Comparison of ENCODE assay signal across 8 mouse cellular contexts in the genomic region with DNA sequence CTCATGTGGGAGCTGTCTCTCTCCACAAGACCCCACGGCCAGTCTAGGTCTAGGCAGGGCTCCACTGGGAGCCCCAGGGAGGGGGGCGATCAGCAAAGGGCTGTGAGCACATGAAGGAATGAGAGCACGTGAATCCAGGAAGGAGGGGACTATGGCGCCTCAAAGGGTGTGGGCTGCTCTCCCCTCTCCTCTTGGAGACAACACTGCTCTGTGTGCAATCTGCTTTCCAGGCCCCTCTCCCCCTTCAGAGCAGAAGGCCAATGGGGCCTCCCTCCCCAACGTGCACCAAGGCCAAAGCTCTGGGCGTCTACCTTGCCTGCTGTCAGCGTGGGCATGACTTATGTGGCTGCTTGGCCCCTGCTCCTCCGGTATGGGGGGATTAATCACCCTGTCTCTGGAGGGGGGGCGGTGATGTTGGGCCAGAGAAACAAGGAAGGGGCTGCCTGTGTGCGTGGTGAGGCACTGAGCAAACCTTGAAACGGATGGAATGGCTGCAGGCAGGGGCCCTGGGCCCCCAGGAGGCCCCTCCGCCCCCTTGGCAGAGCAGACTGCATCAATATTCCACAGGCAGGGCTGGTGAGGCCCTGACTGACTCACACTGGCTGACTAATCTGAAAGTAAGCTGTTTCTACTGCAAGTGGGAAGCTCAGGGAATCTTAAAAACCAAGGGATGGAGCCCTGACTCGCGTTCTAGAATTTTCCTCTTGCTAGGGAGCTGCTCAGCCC. TPM values are rescaled to one million over a fixed set of nuclear protein-coding genes. Genes with fewer than 3 reads are reported as not detected.
DNase-seq lines count a peak whose midpoint lies in the region; ATAC-seq and TF ChIP-seq lines count a peak whose summit lies in the region.
"Had no signal": no experiment of that assay in that cellular context is flagged by ENCODE, and none has a peak within 500 bp of the region (broad histone marks: within the 10 kb centered on the region; RNA-seq: fewer than 3 reads in every experiment).

No protein-coding gene starts in this region.

- peak overlapping the region; percentile 64 for H3K27ac ChIP-seq in lung, embryonic 15.5 days
- H3K27ac ChIP-seq in hindbrain, embryonic 13.5 days = peak overlapping the region; percentile 52
- no peak overlapping the region for H3K27ac ChIP-seq in midbrain, embryonic 14.5 days (replicated peaks; ENCODE audit: low read depth, low read length)

- H3K4me2 ChIP-seq in lung, embryonic 15.5 days = no peak overlapping the region
- no peak overlapping the region for H3K4me2 ChIP-seq in hindbrain, embryonic 13.5 days
- H3K4me2 ChIP-seq in midbrain, embryonic 14.5 days (ENCODE audit: low read length) = no peak overlapping the region

- TF ChIP-seq POLR2A in brain, embryonic 14.5 days (IDR thresholded peaks at IDR 0.05; ENCODE audit: borderline replicate concordance, extremely low read depth, insufficient read depth, insufficient read length, poor library complexity, severe bottlenecking) = no peak

- no peak for TF ChIP-seq CTCF in brain, embryonic 14.5 days (IDR thresholded peaks at IDR 0.05; ENCODE audit: borderline replicate concordance, extremely low read depth, insufficient read depth, insufficient read length)

- no peaks in the 10 kb centered on the region for H3K27me3 ChIP-seq in lung, embryonic 15.5 days
- H3K27me3 ChIP-seq in hindbrain, embryonic 13.5 days = peaks cover 4% of the 10 kb centered on the region; the same call in 1 of the 2 replicates
- H3K27me3 ChIP-seq in midbrain, embryonic 14.5 days (ENCODE audit: control insufficient read depth, insufficient read depth, low read length) = no peaks in the 10 kb centered on the region

- no peak overlapping the region for H3K4me3 ChIP-seq in lung, embryonic 15.5 days
- no peak overlapping the region for H3K4me3 ChIP-seq in hindbrain, embryonic 13.5 days
- H3K4me3 ChIP-seq in midbrain, embryonic 14.5 days (replicated peaks; ENCODE audit: low read depth, low read length) = no peak overlapping the region
- H3K4me3 ChIP-seq: megakaryocyte, embryonic 14.5 days had no signal

- H3K9me3 ChIP-seq in lung, embryonic 15.5 days = no peaks in the 10 kb centered on the region
- H3K9me3 ChIP-seq in hindbrain, embryonic 13.5 days = no peaks in the 10 kb centered on the region
- H3K9me3 ChIP-seq in midbrain, embryonic 14.5 days (ENCODE audit: control insufficient read depth, low read length) = no peaks in the 10 kb centered on the region
- H3K9me3 ChIP-seq: megakaryocyte, embryonic 14.5 days had no signal

- WGBS in lung, embryonic 15.5 days = 28% methylated on average over 14 of the region's 14 CpGs
- WGBS in hindbrain, embryonic 13.5 days = 37% methylated on average over 14 of the region's 14 CpGs
- WGBS in midbrain, embryonic 14.5 days = 47% methylated on average over 14 of the region's 14 CpGs

- no peak overlapping the region for H3K9ac ChIP-seq in lung, embryonic 15.5 days
- H3K9ac ChIP-seq in hindbrain, embryonic 13.5 days = peak overlapping the region; percentile 26; the same call in 1 of the 2 replicates
- no peak overlapping the region for H3K9ac ChIP-seq in midbrain, embryonic 14.5 days (replicated peaks; ENCODE audit: low read length)

- H3K36me3 ChIP-seq in lung, embryonic 15.5 days = no peaks in the 10 kb centered on the region
- H3K36me3 ChIP-seq in hindbrain, embryonic 13.5 days = no peaks in the 10 kb centered on the region
- no peaks in the 10 kb centered on the region for H3K36me3 ChIP-seq in midbrain, embryonic 14.5 days (ENCODE audit: control insufficient read depth, insufficient read depth, low read length)

- DNase-seq in lung, postnatal 25 days (ENCODE audit: low spot score) = no peak
- peak; percentile 50 for DNase-seq in brain, embryonic 14.5 days (ENCODE audit: low read depth)
- peak; percentile 42 for DNase-seq in midbrain, embryonic 14.5 days
- DNase-seq in natural killer cell, adult 2 months (ENCODE audit: low spot score in 2 of 2) = no peak

- ATAC-seq in lung, embryonic 15.5 days (ENCODE audit: borderline replicate concordance, extremely low read depth, low FRiP score, low TSS enrichment) = peak; percentile 68
- ATAC-seq in hindbrain, embryonic 13.5 days (ENCODE audit: low FRiP score) = peak; percentile 84
- peak; percentile 46 for ATAC-seq in midbrain, embryonic 14.5 days (ENCODE audit: low FRiP score, low TSS enrichment)
- ATAC-seq in megakaryocyte-erythroid progenitor cell, adult 5-6 weeks (replicated peaks; ENCODE audit: low FRiP score, low TSS enrichment, poor library complexity, severe bottlenecking) = no peak

- H3K4me1 ChIP-seq in lung, embryonic 15.5 days = peaks cover 32% of the 10 kb centered on the region
- H3K4me1 ChIP-seq in hindbrain, embryonic 13.5 days (replicated peaks) = peaks cover 32% of the 10 kb centered on the region
- peaks cover 9% of the 10 kb centered on the region; the same call in 1 of the 2 replicates for H3K4me1 ChIP-seq in midbrain, embryonic 14.5 days (ENCODE audit: control insufficient read depth, insufficient read depth, low read length)

RNA-seq across cellular contexts. Expression of a gene that starts 35.0 kb away (rescaled TPM):
- 525 and 559 TPM in 2 replicates for polyA plus RNA-seq in lung, embryonic 15.5 days (2015; fragmentation: Nextera tagmentation; extraction: Ambion mirVana)
- polyA plus RNA-seq in brain, embryonic 14.5 days (2012; rRNA removed) = 303 and 331 TPM in 2 replicates
- 88.0 and 102 TPM in 2 replicates for polyA plus RNA-seq in hindbrain, embryonic 13.5 days (2015; fragmentation: Nextera tagmentation; extraction: Ambion mirVana)
- polyA plus RNA-seq in midbrain, embryonic 14.5 days (2014; fragmentation: Nextera tagmentation; extraction: Ambion mirVana) = 50.3 and 51.4 TPM in 2 replicates
- not detected in 2 replicates for total RNA-seq in megakaryocyte-erythroid progenitor cell, adult 5-6 weeks (2014; fragmentation: Nextera tagmentation)
- total RNA-seq in megakaryocyte-erythroid progenitor cell, adult 5-6 weeks (2017) = not detected in 2 replicates

Comparison
In these comparisons a context has a peak if more than half of its experiments do, and no peak if none do; other contexts are left out.
1. DNase-seq: peak in brain, embryonic 14.5 days (single experiment) and midbrain, embryonic 14.5 days (single experiment); none in lung, postnatal 25 days (single experiment) and natural killer cell, adult 2 months (0 of 2).